Comparison of ENCODE assay signal across 8 mouse cellular contexts in genomic region chr9:108305629-108306520, GRCm38 (mm10). TPM values are rescaled to one million over a fixed set of nuclear protein-coding genes. Genes with fewer than 3 reads are reported as not detected.
DNase-seq lines count a peak whose midpoint lies in the region; ATAC-seq lines count a peak whose summit lies in the region.

Gene Rhoa (plus strand): TSS chr9:108306129.
Gene Tcta (minus strand): TSS chr9:108306160.

- H3K9me3 ChIP-seq in heart, embryonic 10.5 days, result no peaks in the 10 kb centered on the region
- H3K9me3 ChIP-seq in kidney, embryonic 15.5 days (replicated peaks), result no peaks in the 10 kb centered on the region

- H3K4me1 ChIP-seq in heart, embryonic 10.5 days, result peaks cover 23% of the 10 kb centered on the region
- peaks cover 41% of the 10 kb centered on the region for H3K4me1 ChIP-seq in kidney, embryonic 15.5 days

- under 1% methylated on average over 81 of the region's 81 CpGs for WGBS in heart, embryonic 10.5 days
- WGBS in kidney, embryonic 15.5 days, result under 1% methylated on average over 81 of the region's 81 CpGs

- peak; percentile 81 for ATAC-seq in erythroblast, adult 5-6 weeks (replicated peaks; ENCODE audit: low FRiP score, poor library complexity, severe bottlenecking)
- ATAC-seq in kidney, embryonic 15.5 days (replicated peaks; ENCODE audit: low FRiP score), result peak; percentile 98
- peak; percentile 85 for ATAC-seq in monocyte, adult 5-6 weeks (replicated peaks; ENCODE audit: insufficient number of reproducible peaks, low FRiP score, low TSS enrichment, poor library complexity, severe bottlenecking)

- peak within 1 kb of the TSS; percentile 99 for H3K9ac ChIP-seq in kidney, embryonic 15.5 days

- peak; percentile 95 to 98 for DNase-seq in B cell, adult 2 months
- peak; percentile 100 for DNase-seq in brain, adult 2 months (ENCODE audit: low read depth, low spot score)
- DNase-seq in heart, embryonic 10.5 days (ENCODE audit: low spot score), result peak; percentile 100
- DNase-seq in liver, result peak; percentile 98
- DNase-seq in spleen, postnatal 4 days (ENCODE audit: low spot score in 2 of 2), result peak; percentile 98

- peak within 1 kb of the TSS; percentile 98 for H3K27ac ChIP-seq in heart, embryonic 10.5 days
- peak within 1 kb of the TSS; percentile 100 for H3K27ac ChIP-seq in kidney, embryonic 15.5 days

- no peaks in the 10 kb centered on the region for H3K27me3 ChIP-seq in heart, embryonic 10.5 days (ENCODE audit: insufficient read depth, poor library complexity, severe bottlenecking)
- H3K27me3 ChIP-seq in kidney, embryonic 15.5 days, result no peaks in the 10 kb centered on the region

- peaks cover 32% of the 10 kb centered on the region for H3K36me3 ChIP-seq in heart, embryonic 10.5 days
- peaks cover 29% of the 10 kb centered on the region for H3K36me3 ChIP-seq in kidney, embryonic 15.5 days

- H3K4me3 ChIP-seq in heart, embryonic 10.5 days, result peak within 1 kb of the TSS; percentile 84
- peak within 1 kb of the TSS; percentile 94 for H3K4me3 ChIP-seq in kidney, embryonic 15.5 days (replicated peaks)

- peak within 1 kb of the TSS; percentile 82 for H3K4me2 ChIP-seq in kidney, embryonic 15.5 days

RNA-seq across cellular contexts. Expression of gene Rhoa, which starts in this region (rescaled TPM):
- total RNA-seq in erythroblast, adult 5-6 weeks (2015; ENCODE audit: low replicate concordance), result 149 and 157 TPM in 2 replicates
- total RNA-seq in erythroblast, adult 5-6 weeks (2017; ENCODE audit: low replicate concordance), result 238 and 268 TPM in 2 replicates
- polyA plus RNA-seq in heart, embryonic 10.5 days (2016; fragmentation: Nextera tagmentation; extraction: Ambion mirVana), result 277 and 285 TPM in 2 replicates
- 462 and 484 TPM in 2 replicates for polyA plus RNA-seq in kidney, embryonic 15.5 days (2015; fragmentation: Nextera tagmentation; extraction: Ambion mirVana)
- total RNA-seq in monocyte, adult 5-6 weeks (2017), result 777 to 880 TPM (median 867 TPM) in 3 replicates

RNA-seq across cellular contexts. Expression of gene Tcta, which starts in this region (rescaled TPM):
- total RNA-seq in erythroblast, adult 5-6 weeks (2015; ENCODE audit: low replicate concordance), result 6.1 and 9.2 TPM in 2 replicates
- total RNA-seq in erythroblast, adult 5-6 weeks (2017; ENCODE audit: low replicate concordance), result 4.1 and 4.5 TPM in 2 replicates
- polyA plus RNA-seq in heart, embryonic 10.5 days (2016; fragmentation: Nextera tagmentation; extraction: Ambion mirVana), result 28.2 and 30.3 TPM in 2 replicates
- 31.6 and 32.2 TPM in 2 replicates for polyA plus RNA-seq in kidney, embryonic 15.5 days (2015; fragmentation: Nextera tagmentation; extraction: Ambion mirVana)
- total RNA-seq in monocyte, adult 5-6 weeks (2017), result 9.4 to 19.9 TPM (median 16.0 TPM) in 3 replicates

Comparison
In these comparisons a context has a peak if more than half of its experiments do, and no peak if none do; other contexts are left out.
1. Peak in every context shown above with its lines: DNase-seq, ATAC-seq, H3K4me3 ChIP-seq and H3K27ac ChIP-seq.